Mouse (Mus musculus) midbrain, embryonic 10.5 days (tissue): ENCODE measurements around the gene Zfp771. TPM values are rescaled to one million over a fixed set of nuclear protein-coding genes. Genes with fewer than 3 reads are reported as not detected.

Experiments
- DNase-seq: peaks from one replicate; pipeline ENCODE4 v3.0.0-alpha.2; 2017; ENCODE audit warnings: low spot score
- H3K27ac ChIP-seq: fragments of 300-500 bp; sonication (generic); replicated peaks from 2 replicates; pipeline ENCODE4 v1.5.1; 2016; ENCODE audit warnings: mild to moderate bottlenecking
- H3K27me3 ChIP-seq: fragments of 300-500 bp; sonication (generic); 2 replicates; pipeline ENCODE4 v1.6.1; 2016; ENCODE audit warnings: low read depth, mild to moderate bottlenecking; ENCODE audit not compliant: poor library complexity, severe bottlenecking
- H3K36me3 ChIP-seq: fragments of 300-500 bp; sonication (generic); 2 replicates; pipeline ENCODE4 v1.6.1; 2016; ENCODE audit warnings: mild to moderate bottlenecking, moderate library complexity
- H3K4me1 ChIP-seq: fragments of 300-500 bp; sonication (generic); 2 replicates; pipeline ENCODE4 v1.6.1; 2016
- H3K4me3 ChIP-seq: fragments of 300-500 bp; sonication (generic); 2 replicates; pipeline ENCODE4 v1.5.1; 2016; ENCODE audit warnings: mild to moderate bottlenecking, moderate library complexity
- H3K9me3 ChIP-seq: fragments of 300-500 bp; sonication (generic); replicated peaks from 2 replicates; pipeline ENCODE4 v1.6.1; 2016; ENCODE audit warnings: mild to moderate bottlenecking
- WGBS: fragments of 180-500 bp; shearing (Covaris S2); methylation state at CpG from one replicate; pipeline ENCODE4 v1.1.7; 2016; 5-methylcytosine and 5-hydroxymethylcytosine counted together
- polyA plus RNA-seq: library from polyadenylated mRNA; unstranded; fragments of >200 nt; fragmentation: Nextera tagmentation; extraction: Ambion mirVana; gene quantifications from 2 replicates; pipeline ENCODE4 v1.2.1, GENCODE M21; 2016

The Zfp771 gene
- polyA plus RNA-seq, 1 experiment from 2014 or later: 59.4 TPM

DNA sequence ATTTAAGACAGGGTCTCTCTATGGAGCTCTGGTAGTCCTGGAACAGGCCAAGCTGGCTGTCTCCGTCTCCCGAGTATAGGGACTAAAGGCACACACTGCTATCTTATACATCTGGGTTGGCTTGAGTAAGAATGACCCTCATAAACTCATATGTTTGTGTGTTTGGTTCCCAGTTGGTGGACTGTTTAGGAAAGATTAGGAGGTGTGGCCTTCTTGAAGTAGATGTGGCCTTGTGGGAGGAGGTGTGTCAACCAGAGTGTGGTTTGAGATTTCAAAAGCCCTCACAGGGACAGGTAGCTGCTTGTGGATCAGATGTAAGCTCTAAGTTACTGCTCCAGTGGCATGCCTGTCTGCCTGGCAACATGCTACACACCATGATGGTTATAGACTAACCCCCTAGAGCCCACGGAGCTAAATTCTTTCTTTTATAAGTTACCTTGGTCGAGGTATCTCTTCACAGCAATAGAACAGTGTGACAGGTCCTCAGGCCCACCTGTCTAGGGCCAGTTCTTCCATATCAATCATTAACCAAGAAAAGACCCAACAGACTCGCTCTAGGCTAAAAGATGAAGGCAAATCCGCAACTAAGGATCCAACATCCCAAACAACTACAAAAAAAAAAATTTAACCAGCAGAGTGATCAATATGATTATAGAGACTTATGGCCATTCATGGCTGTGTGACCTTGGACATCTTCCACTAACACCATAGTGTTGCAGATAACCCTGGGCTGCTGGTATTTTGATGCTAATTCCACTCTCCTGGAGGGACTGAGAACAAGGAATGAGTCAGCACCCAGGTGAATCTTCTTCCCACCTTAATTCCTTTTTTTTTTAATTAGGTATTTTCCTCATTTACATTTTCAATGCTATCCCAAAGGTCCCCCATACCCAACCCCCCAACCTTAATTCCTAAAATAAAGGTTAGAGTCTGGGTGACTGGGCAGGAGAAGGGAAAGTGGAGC, 20.3 kb upstream of the Zfp771 start:
- 86% methylated on average over 6 of the region's 6 CpGs for WGBS
- Histone ChIP-seq H3K36me3 (peaks cover 61% of the 10 kb centered on the region), H3K4me3 (no peak overlapping the region), H3K27ac (no peak overlapping the region), H3K4me1 (no peaks in the 10 kb centered on the region), H3K27me3 (no peaks in the 10 kb centered on the region), H3K9me3 (no peaks in the 10 kb centered on the region)
- DNase-seq: no peak

DNA sequence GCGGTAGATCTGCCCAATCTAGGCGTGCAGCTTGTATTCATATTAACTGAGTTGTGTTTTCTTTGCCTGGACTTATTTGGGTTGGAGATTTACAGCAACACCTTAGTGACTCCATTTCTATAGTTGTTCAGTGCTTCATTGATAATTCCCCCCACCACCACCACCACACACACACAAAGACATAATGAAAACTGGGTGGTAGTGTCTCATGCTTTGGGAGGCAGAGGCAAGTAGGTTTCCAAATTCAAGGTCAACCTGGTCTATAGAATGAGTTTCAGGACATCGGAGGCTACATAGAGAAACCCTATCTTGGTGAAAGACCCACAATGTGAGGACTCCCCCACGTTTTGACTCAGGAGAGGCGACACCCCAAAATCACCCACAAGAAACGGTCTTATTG, 19.5 kb upstream of the Zfp771 start:
- 88% methylated on average over 6 of the region's 6 CpGs for WGBS
- peaks cover 70% of the 10 kb centered on the region for H3K36me3 ChIP-seq
- no peaks in the 10 kb centered on the region for H3K27me3 ChIP-seq
- no peak overlapping the region for H3K27ac ChIP-seq
- H3K4me1 ChIP-seq: no peaks in the 10 kb centered on the region
- no peaks in the 10 kb centered on the region for H3K9me3 ChIP-seq
- H3K4me3 ChIP-seq: no peak overlapping the region
- DNase-seq: no peak

DNA sequence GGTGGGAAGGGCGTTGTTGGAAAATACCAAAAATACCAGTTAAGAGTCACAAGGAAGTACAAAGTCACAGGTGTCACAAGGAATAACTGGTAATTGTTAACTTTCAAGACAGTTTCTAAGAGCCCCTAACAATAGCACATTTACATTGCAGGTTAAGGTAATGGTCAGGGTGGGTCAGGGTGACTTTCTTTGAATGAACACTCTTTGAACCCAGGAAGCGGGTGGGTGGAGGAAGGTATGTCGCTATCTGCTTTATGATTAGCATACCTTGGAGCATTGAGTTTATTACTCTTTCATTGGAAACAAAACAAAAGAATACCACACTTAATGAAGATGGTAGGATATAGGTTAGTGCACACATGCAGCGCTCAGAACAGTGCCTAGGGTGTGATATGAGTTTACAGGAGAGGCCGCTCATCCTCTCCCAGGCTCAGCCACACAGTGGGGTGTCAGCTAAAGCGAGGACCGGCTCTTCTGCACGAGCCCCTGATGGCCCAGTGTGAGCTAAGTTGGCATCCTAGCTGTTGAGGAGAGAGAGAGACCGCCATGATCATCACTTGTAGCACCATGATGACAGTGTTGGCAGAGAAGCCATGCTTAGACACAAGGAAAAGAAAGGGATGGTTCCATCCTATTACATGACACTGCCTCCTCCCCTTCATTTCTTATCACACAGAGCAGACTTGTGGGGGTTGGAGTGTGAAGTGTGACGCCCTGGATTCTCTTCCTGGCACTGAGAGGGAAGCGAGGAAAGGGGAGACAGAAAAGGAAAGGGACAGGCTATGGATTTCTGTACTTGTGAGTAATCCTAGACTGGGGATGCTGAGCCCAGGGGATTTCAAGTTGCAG, 18.7 kb upstream of the Zfp771 start:
- 89% methylated on average over 11 of the region's 11 CpGs for WGBS
- peaks cover 74% of the 10 kb centered on the region for H3K36me3 ChIP-seq
- H3K27ac ChIP-seq: no peak overlapping the region

DNA sequence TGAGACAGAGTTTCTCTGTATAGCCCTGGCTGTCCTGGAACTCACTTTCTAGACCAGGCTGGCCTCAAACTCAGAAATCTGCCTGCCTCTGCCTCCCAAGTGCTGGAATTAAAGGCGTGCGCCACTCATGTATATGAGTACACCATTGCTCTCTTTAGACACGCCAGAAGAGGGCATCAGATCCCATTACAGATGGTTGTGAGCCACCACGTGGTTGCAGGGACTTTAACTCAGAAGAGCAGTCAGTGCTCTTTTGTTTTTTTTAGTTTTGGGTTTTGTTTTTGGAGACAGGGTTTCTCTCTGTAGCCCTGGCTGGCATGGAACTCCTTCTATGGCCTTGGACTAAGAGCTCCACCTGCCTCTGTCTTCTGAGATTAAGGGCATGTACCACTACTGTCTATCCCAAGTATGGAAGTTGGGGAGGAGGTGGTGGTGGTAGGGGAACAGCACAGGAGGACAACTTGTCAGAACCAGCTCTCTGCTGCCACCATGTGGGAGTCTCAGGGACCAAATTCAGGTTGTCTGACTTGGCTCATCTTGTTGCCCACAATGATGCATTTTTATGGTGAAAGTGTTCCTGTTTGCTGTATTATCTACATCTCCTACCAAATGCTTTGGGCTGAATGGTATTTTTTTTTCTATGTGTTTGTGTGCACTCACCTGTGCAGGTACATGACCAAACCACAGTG, 15.3 kb upstream of the Zfp771 start:
- H3K4me1 ChIP-seq: peaks cover 25% of the 10 kb centered on the region
- H3K4me3 ChIP-seq: no peak overlapping the region
- no peaks in the 10 kb centered on the region for H3K27me3 ChIP-seq
- peak; percentile 61 for DNase-seq
- no peak overlapping the region for H3K27ac ChIP-seq
- WGBS: 73% methylated on average over 4 of the region's 4 CpGs
- no peaks in the 10 kb centered on the region for H3K9me3 ChIP-seq
- H3K36me3 ChIP-seq: peaks cover 66% of the 10 kb centered on the region

More for the DNA sequence above, 18.7 kb upstream of the Zfp771 start:
- H3K27me3 ChIP-seq: no peaks in the 10 kb centered on the region
- H3K4me3 ChIP-seq: no peak overlapping the region
- no peak for DNase-seq
- H3K9me3 ChIP-seq: no peaks in the 10 kb centered on the region
- peaks cover 6% of the 10 kb centered on the region for H3K4me1 ChIP-seq

DNA sequence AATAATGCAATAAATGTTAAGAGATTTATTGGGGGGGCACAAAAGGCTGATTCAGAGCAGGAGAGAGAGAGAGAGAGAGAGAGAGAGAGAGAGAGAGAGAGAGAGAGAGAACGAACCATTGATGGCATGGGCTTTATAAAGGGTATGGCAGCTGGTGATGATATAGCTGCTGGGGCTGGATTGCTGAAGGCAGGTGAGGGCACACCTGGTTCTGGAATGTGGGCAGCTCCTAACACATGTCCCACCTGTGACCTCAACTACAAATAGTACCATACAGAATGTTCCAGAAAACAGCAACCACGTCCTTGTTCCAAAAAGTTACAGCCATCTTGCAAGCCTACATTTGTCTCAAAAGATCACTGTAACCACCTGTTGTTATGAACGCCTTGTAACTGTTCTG, 12.7 kb upstream of the Zfp771 start:
- peak overlapping the region; percentile 98 for H3K4me3 ChIP-seq
- peaks cover 40% of the 10 kb centered on the region for H3K4me1 ChIP-seq
- peaks cover 67% of the 10 kb centered on the region for H3K36me3 ChIP-seq
- H3K27me3 ChIP-seq: no peaks in the 10 kb centered on the region
- peak overlapping the region; percentile 100 for H3K27ac ChIP-seq
- WGBS: 86% methylated on average over 3 of the region's 3 CpGs
- no peak for DNase-seq
- H3K9me3 ChIP-seq: peaks cover 17% of the 10 kb centered on the region

DNA sequence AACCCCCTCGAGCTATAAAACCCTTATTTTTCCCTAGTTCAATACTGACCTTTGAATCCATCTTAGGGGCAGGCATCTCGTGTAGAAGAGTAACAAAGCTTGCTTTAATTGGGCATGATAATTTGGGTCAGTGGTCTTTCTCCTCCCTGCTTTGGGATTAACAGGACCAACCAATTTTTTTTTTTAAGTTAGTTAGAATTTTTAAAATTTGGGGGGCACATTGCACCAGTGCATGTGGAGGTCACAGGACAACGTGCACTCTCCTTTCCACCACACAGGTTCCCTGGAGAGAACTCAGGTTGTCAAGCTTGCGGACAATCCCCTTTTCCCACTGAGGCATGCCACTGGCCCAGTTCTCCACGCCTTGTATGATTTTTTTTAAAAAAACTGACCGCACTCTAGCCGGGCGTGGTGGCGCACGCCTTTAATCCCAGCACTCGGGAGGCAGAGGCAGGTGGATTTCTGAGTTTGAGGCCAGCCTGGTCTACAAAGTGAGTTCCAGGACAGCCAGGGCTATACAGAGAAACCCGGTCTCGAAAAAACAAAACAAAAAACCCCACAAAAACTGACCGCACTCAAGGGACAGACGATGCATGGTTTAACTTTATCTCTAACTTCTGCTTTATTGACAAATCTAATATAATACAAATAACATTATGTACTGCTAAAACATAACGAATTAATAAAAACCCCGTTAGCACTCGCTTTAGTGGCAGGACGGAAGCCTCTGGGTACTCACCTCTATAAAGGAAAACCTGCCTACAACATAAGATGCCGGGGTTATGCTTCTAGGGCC, 12.1 kb upstream of the Zfp771 start:
- Histone ChIP-seq H3K27me3 (no peaks in the 10 kb centered on the region), H3K27ac (peak overlapping the region; percentile 100), H3K4me1 (peaks cover 40% of the 10 kb centered on the region), H3K9me3 (peaks cover 24% of the 10 kb centered on the region), H3K4me3 (peak overlapping the region; percentile 98), H3K36me3 (peaks cover 71% of the 10 kb centered on the region)
- DNase-seq: no peak
- WGBS: 14% methylated on average over 20 of the region's 20 CpGs

DNA sequence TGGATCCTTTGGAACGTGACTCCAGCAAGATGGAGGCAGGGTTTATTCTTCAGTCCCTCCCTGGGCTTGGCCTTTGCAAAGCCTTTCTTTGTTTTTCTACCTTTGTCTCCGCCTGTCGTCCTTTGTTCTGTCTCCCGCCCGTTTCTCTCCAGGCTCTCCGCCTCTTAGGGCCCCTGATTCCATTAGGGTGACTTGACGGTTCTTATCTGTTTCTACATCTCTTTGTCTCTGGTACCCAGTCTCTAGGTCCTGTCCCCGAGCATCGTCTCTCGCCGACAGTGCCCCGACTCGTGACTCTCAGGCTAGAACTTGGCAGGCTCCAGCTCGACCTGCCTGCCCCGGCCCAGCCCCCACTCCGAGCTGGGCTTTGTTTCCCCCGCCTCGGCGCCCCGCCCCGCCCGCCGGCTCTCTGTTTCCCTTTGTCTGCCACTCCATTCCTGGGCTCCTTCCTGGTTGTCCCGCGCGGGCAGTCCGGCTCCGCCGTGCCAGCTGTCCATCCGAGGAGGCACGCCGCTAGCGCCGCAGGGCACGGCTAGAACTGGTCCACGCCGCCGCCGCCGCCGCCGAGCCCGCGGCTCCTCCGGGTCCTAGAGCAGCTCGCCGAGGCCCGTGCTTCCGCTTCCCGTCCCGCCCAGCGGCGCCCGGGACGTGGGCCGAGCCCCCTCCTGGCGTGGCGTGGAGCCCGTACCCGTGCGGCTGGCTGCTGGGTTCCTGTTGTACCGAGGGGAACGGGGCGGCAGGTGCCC, 11.3 kb upstream of the Zfp771 start, which contains the start of the genes Zfp553 and Sept1:
Gene Zfp553, plus strand, starts transcription at position 440 of the 746 bp plus-strand sequence.
Gene Sept1, minus strand, starts transcription at position 509 of the 746 bp plus-strand sequence.
- WGBS: under 1% methylated on average over 64 of the region's 64 CpGs
- Histone ChIP-seq H3K27me3 (no peaks in the 10 kb centered on the region), H3K9me3 (peaks cover 24% of the 10 kb centered on the region), H3K4me3 (peak within 1 kb of the TSS; percentile 98), H3K36me3 (peaks cover 71% of the 10 kb centered on the region), H3K27ac (peak within 1 kb of the TSS; percentile 100), H3K4me1 (peaks cover 40% of the 10 kb centered on the region)
- peak; percentile 93 for DNase-seq

DNA sequence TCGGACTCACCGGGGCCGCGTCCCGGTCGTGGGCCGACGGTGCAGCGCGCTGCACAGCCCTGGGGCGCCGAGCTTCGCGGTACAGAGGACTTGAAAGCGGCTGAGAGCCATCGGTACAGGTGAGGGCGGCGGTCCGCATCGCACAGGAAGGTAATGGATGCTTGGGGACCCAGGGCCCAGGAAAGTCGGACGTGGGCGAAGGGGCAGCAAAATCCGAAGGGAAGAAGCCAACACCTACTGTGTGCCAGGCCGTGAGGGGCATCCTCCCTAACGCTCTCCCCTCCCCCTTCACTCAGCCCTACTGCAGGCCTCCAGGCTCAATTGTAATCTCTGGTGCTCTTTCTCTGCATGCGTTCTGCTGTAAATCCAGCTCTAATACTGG, 10.7 kb upstream of the Zfp771 start:
- no peak for DNase-seq
- WGBS: under 1% methylated on average over 25 of the region's 27 CpGs
- peaks cover 73% of the 10 kb centered on the region for H3K36me3 ChIP-seq

DNA sequence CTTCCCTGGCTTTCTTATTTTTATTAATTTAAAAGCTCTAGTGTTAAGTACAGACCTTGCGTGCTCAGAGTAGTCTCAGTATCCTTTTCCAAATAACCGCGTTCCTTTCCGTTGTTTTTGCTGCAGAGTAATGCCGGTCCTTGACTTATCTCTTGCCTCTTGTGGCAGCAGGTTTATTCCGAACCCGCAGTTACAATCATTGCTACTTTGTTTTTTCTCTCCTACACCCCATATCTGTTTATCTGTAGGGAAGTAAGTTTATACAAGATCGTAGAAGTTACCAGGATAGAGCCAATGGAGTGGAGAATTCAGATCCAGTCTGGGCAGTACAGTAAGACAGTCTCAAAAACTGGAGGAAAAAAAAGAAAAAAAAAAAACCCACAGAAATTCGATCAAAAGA, 10.3 kb upstream of the Zfp771 start:
- DNase-seq: no peak
- Histone ChIP-seq H3K9me3 (peaks cover 24% of the 10 kb centered on the region), H3K4me1 (peaks cover 40% of the 10 kb centered on the region), H3K36me3 (peaks cover 74% of the 10 kb centered on the region), H3K27ac (peak overlapping the region; percentile 100), H3K4me3 (peak overlapping the region; percentile 98), H3K27me3 (no peaks in the 10 kb centered on the region)
- 9% methylated on average over 9 of the region's 9 CpGs for WGBS

More for the DNA sequence above, 10.7 kb upstream of the Zfp771 start:
- Histone ChIP-seq H3K9me3 (peaks cover 24% of the 10 kb centered on the region), H3K4me3 (peak overlapping the region; percentile 98), H3K27ac (peak overlapping the region; percentile 100), H3K4me1 (peaks cover 40% of the 10 kb centered on the region), H3K27me3 (no peaks in the 10 kb centered on the region)

DNA sequence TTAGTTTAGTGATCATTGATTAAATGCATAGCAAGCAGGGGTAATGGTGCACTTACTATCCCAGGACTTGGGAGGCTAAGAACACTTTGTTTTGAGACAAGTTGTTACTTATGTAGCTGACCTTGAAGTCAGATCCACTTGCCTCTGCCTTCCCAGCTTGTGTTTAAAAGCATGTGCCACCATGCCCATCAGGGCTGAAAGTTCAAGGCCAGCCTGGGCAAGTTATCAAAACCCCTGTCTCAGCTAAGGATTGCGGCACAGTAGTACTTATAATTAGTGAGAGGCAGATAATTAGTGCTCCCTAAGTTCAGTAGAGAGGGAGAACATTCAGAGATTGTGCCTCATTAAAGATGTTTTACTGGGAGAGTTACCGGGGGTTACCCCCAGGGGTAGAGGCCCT, 9.3 kb upstream of the Zfp771 start:
- 99% methylated on average over 2 of the region's 2 CpGs for WGBS
- peak overlapping the region; percentile 98 for H3K4me3 ChIP-seq

DNA sequence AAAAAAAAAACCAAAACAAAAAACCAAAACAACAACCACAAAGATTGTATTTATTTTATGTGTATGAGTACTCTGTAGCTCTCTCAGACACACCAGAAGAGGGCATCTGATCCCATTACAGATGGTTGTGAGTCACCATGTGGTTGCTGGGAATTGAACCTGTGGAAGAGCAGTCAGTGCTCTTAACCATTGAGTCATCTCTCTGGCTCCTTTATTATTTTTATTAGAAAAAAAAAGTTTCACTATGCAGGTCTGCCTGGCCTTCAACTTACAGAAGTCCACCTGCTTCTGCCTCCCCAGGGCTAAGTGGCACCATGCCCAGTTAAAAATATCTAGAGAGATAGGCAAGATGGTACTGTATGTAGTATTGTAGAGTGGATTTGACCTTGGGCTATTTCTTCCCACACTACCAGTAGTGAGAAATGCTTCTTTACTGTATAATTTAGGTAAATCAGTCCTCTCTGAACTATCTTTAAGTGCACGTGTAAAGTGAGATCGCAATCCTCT, 660 bp upstream of the Zfp771 start:
- DNase-seq: no peak
- Histone ChIP-seq H3K4me1 (peaks cover 35% of the 10 kb centered on the region), H3K27me3 (no peaks in the 10 kb centered on the region), H3K36me3 (peaks cover 48% of the 10 kb centered on the region), H3K9me3 (peaks cover 7% of the 10 kb centered on the region), H3K27ac (peak overlapping the region; percentile 96), H3K4me3 (peak overlapping the region; percentile 85)
- 32% methylated on average over 2 of the region's 2 CpGs for WGBS

More for the DNA sequence above, 9.3 kb upstream of the Zfp771 start:
- peaks cover 24% of the 10 kb centered on the region for H3K9me3 ChIP-seq
- peak overlapping the region; percentile 100; the same call in 1 of the 2 replicates for H3K27ac ChIP-seq
- no peak for DNase-seq
- H3K36me3 ChIP-seq: peaks cover 74% of the 10 kb centered on the region
- H3K4me1 ChIP-seq: peaks cover 40% of the 10 kb centered on the region
- H3K27me3 ChIP-seq: no peaks in the 10 kb centered on the region
